Mouse (Mus musculus): Measurements from ENCODE around the gene Coq10b. TPM values are rescaled to one million over a fixed set of nuclear protein-coding genes. Genes with fewer than 3 reads are reported as not detected.
"Not testable (repeated sequence)": the region's sequence is repeated elsewhere in the genome, so short reads cannot be mapped to it uniquely, and the experiment has no call there.

The Coq10b gene
- polyA plus RNA-seq (2015; fragmentation: Nextera tagmentation; extraction: Ambion mirVana): 29.9 and 34.4 TPM in 2 replicates

DNA sequence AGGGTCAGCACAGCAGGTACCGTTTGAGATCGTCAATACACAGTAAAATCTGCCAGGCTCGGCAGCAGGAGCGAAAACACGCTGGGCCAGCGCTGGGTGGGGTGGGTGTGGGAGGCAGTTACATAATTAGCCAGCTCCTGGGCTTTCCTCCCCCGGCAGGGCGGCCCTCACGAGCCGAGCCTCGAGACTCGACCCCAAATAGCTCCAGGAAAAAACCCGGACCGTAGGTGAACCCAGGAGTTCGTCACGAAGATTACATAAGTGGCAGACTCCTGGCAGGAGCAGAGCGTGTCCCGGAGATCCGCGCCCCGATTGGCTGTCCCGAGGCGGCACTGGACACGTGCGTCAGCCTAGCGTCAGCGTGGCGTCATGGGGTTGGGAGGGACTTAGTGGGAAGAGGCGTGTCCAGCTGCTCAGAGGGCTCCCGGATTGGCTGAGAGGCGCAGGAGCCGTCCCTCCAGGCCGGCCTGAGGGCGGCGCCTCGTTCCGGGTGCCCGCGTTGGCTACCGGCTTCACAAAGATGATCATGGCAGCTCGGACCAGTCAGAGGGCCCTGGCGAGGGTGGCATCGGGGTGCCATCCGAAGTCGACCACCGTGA, at the start of gene Coq10b:
Gene Coq10b, plus strand, starts transcription at position 416 of the 599 bp plus-strand sequence.
- H3K4me1 ChIP-seq (ENCODE audit: control insufficient read depth, insufficient read depth, low read length): peaks cover 10% of the 10 kb centered on the region
- WGBS: under 1% methylated on average over 46 of the region's 46 CpGs
- H3K27ac ChIP-seq (ENCODE audit: low read length): peak within 1 kb of the TSS; percentile 88
- no peaks in the 10 kb centered on the region for H3K9me3 ChIP-seq (replicated peaks; ENCODE audit: control insufficient read depth, low read length, poor library complexity, severe bottlenecking)
- no peaks in the 10 kb centered on the region; the same call in 1 of the 2 replicates for H3K27me3 ChIP-seq (ENCODE audit: control insufficient read depth, insufficient read depth, low read depth, low read length)
- H3K4me2 ChIP-seq (ENCODE audit: low read length): peak within 1 kb of the TSS; percentile 88
- ATAC-seq: peak; percentile 100
- H3K9ac ChIP-seq (ENCODE audit: low read depth, low read length): peak within 1 kb of the TSS; percentile 81
- peak within 1 kb of the TSS; percentile 84 for H3K4me3 ChIP-seq (ENCODE audit: low read depth, low read length)
- H3K36me3 ChIP-seq (ENCODE audit: control insufficient read depth, insufficient read depth, low read length): no peaks in the 10 kb centered on the region

DNA sequence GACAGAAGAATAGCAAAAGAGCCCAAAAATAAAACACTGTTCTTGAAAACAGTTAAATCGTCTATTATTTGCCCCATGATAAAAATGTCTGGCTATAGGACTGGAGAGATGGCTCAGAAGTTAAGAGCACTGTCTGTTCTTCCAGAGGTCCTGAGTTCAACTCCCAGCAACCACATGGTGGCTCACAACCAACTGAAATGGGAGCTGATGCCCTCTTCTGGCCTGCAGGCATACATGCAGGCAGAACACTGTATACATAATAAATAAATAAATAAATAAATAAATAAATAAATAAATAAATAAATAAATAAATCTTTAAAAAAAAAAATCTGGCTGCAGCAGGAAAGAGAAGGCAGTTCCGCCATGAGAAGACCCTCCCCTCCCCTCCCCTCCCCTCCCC, 44.3 kb upstream of the Coq10b start:
- H3K27me3 ChIP-seq (ENCODE audit: control insufficient read depth, insufficient read depth, low read depth, low read length); H3K4me1 ChIP-seq (ENCODE audit: control insufficient read depth, insufficient read depth, low read length); H3K9ac ChIP-seq (ENCODE audit: low read depth, low read length); H3K27ac ChIP-seq (ENCODE audit: low read length); H3K9me3 ChIP-seq (replicated peaks; ENCODE audit: control insufficient read depth, low read length, poor library complexity, severe bottlenecking); H3K4me2 ChIP-seq (ENCODE audit: low read length); ATAC-seq; H3K4me3 ChIP-seq (ENCODE audit: low read depth, low read length): not testable (repeated sequence)
- WGBS: 91% methylated on average over 2 of the region's 2 CpGs
- H3K36me3 ChIP-seq (ENCODE audit: control insufficient read depth, insufficient read depth, low read length): peaks cover 24% of the 10 kb centered on the region

DNA sequence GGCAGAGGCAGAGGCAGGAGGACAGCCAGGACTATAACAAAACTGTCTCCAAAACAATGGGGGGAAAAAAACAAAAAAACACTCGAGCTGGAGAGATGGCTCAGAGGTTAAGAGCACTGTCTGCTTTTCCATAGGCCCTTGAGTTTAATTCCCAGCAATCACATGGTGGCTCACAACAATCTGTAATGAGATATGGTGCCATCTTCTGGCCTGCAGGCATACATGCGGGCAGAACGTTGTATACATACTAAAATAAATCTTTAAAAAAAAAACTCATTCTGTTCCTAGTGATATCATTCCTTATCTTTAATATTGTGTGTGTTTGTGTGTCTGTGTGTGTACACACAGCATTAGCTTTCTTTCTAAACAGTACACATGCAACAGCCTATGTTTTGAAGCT, 40.1 kb upstream of the Coq10b start:
- no peak overlapping the region for H3K4me3 ChIP-seq (ENCODE audit: low read depth, low read length)
- no peak overlapping the region for H3K4me2 ChIP-seq (ENCODE audit: low read length)
- H3K9ac ChIP-seq (ENCODE audit: low read depth, low read length): no peak overlapping the region
- peaks cover 17% of the 10 kb centered on the region for H3K36me3 ChIP-seq (ENCODE audit: control insufficient read depth, insufficient read depth, low read length)
- WGBS: 52% methylated on average over 3 of the region's 3 CpGs
- no peak overlapping the region for H3K27ac ChIP-seq (ENCODE audit: low read length)
- ATAC-seq: no peak
- no peaks in the 10 kb centered on the region for H3K4me1 ChIP-seq (ENCODE audit: control insufficient read depth, insufficient read depth, low read length)
- no peaks in the 10 kb centered on the region for H3K9me3 ChIP-seq (replicated peaks; ENCODE audit: control insufficient read depth, low read length, poor library complexity, severe bottlenecking)
- no peaks in the 10 kb centered on the region for H3K27me3 ChIP-seq (ENCODE audit: control insufficient read depth, insufficient read depth, low read depth, low read length)

DNA sequence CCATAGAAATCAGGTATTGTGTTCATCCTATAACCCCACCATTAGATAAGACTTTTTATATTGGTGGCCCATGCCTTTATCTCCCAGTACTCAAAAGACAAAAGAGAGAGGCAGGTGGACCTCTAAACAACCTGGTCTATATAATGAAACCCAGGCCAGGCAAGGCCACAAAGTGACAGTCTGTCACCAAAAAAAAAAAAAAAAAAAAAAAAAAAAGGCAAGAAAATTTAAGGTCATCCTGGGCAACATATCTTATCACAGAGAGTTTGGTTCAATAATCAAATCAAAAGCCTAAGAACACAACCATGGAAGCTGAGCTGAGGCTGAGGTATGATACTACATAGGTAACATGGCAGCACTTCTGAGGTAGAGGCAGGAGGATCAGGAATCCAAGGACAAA, 30.7 kb upstream of the Coq10b start:
- H3K27ac ChIP-seq (ENCODE audit: low read length): no peak overlapping the region
- no peak overlapping the region for H3K4me3 ChIP-seq (ENCODE audit: low read depth, low read length)
- peaks cover 14% of the 10 kb centered on the region for H3K4me1 ChIP-seq (ENCODE audit: control insufficient read depth, insufficient read depth, low read length)
- no peak for ATAC-seq
- no peak overlapping the region for H3K4me2 ChIP-seq (ENCODE audit: low read length)
- H3K9me3 ChIP-seq (replicated peaks; ENCODE audit: control insufficient read depth, low read length, poor library complexity, severe bottlenecking): no peaks in the 10 kb centered on the region
- H3K9ac ChIP-seq (ENCODE audit: low read depth, low read length): no peak overlapping the region
- H3K36me3 ChIP-seq (ENCODE audit: control insufficient read depth, insufficient read depth, low read length): peaks cover 6% of the 10 kb centered on the region; the same call in 1 of the 2 replicates
- no peaks in the 10 kb centered on the region for H3K27me3 ChIP-seq (ENCODE audit: control insufficient read depth, insufficient read depth, low read depth, low read length)

DNA sequence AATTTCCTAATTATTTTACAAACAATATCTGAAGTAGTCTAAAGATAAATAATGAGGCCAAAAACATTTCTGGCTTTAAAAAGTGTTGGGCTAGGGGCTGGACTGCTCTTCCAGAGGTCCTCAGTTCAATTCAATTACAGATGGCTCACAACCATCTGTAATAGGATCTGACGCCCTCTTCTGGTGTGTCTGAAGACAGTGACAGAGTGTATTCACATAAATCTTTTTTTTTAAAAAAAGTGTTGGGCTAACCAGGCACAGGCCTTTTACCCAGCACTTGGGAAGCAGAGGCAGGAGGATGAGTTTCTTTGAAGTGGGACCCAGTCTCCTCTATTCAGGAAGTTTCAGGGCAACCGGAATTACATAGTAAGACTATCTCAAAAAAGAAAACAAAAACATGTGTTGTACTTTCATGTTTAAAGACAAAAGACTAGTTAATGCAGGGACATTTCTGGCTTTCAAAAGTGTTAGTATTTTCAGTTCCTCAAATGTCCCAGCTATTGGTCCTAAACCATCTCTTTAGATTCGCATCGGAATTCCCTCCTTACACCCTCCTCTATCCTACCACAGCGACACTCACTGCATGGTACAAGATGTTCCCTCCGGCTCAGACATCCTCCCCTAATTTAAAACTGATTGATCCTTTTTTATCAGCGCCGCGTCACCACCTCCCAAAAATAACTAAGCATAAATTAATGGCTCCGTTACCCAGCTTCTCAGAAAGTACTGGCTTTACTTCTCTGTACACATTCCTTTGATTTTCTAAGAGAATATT, 26.7 kb upstream of the Coq10b start:
- Histone ChIP-seq H3K27me3 (ENCODE audit: control insufficient read depth, insufficient read depth, low read depth, low read length) (no peaks in the 10 kb centered on the region), H3K36me3 (ENCODE audit: control insufficient read depth, insufficient read depth, low read length) (no peaks in the 10 kb centered on the region), H3K4me1 (ENCODE audit: control insufficient read depth, insufficient read depth, low read length) (peaks cover 14% of the 10 kb centered on the region), H3K27ac (ENCODE audit: low read length) (peak overlapping the region; percentile 94; the same call in 1 of the 2 replicates), H3K9ac (ENCODE audit: low read depth, low read length) (peak overlapping the region; percentile 88), H3K4me3 (ENCODE audit: low read depth, low read length) (peak overlapping the region; percentile 78), H3K9me3 (replicated peaks; ENCODE audit: control insufficient read depth, low read length, poor library complexity, severe bottlenecking) (no peaks in the 10 kb centered on the region), H3K4me2 (ENCODE audit: low read length) (peak overlapping the region; percentile 68)
- no peak for ATAC-seq
- 14% methylated on average over 10 of the region's 10 CpGs for WGBS

DNA sequence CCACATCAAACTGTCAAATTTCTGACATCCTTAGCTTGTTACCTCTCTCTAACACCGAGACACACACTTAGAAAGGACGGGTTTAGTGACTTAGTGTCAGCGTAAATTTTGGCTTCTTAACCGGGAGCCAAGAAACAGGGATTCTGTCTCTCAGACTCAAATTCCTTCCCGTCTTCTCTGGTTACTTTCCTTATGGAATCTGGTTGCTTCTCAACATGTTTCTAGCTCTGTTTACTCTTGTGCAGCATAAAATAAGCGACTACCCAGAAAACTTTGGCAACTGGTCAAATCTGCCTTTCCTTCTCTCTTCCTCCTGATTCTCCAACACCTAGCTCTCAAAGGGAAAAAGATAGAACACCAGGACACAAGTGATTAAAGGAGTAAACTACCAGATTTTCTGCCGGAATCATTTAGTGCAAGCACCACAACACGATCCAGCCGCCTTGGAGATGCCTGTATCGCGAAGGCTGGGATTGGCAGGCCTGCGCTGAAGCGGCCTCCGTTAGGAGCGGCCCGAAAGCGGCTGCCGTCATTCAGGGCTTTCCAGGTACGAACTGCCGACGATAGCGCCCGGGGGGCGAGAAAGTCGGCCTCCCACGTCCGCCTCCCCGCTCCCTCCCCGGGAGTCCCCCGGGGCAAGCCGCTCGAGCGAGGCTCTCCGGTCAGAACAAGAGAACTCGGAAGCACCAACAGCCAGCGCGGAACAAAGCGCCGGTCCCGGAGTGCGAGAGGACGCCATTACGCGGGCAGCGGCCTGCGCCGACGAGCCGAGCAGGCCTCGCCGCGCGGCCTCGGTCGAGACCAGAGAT, 25.9 kb upstream of the Coq10b start:
- Histone ChIP-seq H3K4me3 (ENCODE audit: low read depth, low read length) (peak overlapping the region; percentile 78), H3K9me3 (replicated peaks; ENCODE audit: control insufficient read depth, low read length, poor library complexity, severe bottlenecking) (no peaks in the 10 kb centered on the region), H3K27ac (ENCODE audit: low read length) (peak overlapping the region; percentile 94), H3K9ac (ENCODE audit: low read depth, low read length) (peak overlapping the region; percentile 88), H3K36me3 (ENCODE audit: control insufficient read depth, insufficient read depth, low read length) (no peaks in the 10 kb centered on the region), H3K27me3 (ENCODE audit: control insufficient read depth, insufficient read depth, low read depth, low read length) (no peaks in the 10 kb centered on the region), H3K4me2 (ENCODE audit: low read length) (peak overlapping the region; percentile 68), H3K4me1 (ENCODE audit: control insufficient read depth, insufficient read depth, low read length) (peaks cover 14% of the 10 kb centered on the region)
- peak; percentile 76 for ATAC-seq
- under 1% methylated on average over 51 of the region's 55 CpGs for WGBS

DNA sequence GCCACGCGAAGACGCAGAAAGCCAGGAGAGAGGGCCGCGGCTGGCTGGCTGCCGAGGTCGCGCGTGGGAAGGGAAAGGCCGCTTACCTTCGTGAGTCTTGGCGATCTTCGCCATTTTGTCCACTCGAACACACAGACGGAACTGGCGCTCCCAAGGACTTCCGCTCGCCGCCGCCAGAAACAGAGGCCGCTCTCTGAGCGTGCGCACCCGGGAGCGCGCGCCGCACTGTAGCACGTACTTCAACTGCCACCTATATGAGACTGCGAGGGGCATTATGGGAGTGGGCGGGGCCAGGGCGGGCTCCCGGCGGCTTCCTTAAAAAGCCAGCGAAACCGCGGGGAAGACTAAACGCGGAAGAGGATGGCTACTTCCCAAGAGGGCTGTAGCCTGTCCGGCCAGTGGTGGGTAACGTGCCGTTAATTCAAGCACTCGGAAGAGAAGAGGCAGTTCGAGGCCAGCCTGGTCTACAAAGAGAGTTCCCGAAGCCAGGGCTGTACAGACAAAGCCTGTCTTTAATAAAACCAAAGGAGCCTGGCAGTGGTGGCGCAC, 25.2 kb upstream of the Coq10b start, which contains the start of gene Sf3b1:
Gene Sf3b1, minus strand, starts transcription at position 229 of the 549 bp plus-strand sequence.
- H3K4me3 ChIP-seq (ENCODE audit: low read depth, low read length): peak within 1 kb of the TSS; percentile 78
- no peaks in the 10 kb centered on the region for H3K9me3 ChIP-seq (replicated peaks; ENCODE audit: control insufficient read depth, low read length, poor library complexity, severe bottlenecking)
- peaks cover 14% of the 10 kb centered on the region for H3K4me1 ChIP-seq (ENCODE audit: control insufficient read depth, insufficient read depth, low read length)
- peak within 1 kb of the TSS; percentile 88 for H3K9ac ChIP-seq (ENCODE audit: low read depth, low read length)
- H3K36me3 ChIP-seq (ENCODE audit: control insufficient read depth, insufficient read depth, low read length): no peaks in the 10 kb centered on the region
- peak; percentile 99 for ATAC-seq
- H3K4me2 ChIP-seq (ENCODE audit: low read length): peak within 1 kb of the TSS; percentile 68
- no peaks in the 10 kb centered on the region for H3K27me3 ChIP-seq (ENCODE audit: control insufficient read depth, insufficient read depth, low read depth, low read length)
- WGBS: 1% methylated on average over 45 of the region's 46 CpGs
- H3K27ac ChIP-seq (ENCODE audit: low read length): peak within 1 kb of the TSS; percentile 94

DNA sequence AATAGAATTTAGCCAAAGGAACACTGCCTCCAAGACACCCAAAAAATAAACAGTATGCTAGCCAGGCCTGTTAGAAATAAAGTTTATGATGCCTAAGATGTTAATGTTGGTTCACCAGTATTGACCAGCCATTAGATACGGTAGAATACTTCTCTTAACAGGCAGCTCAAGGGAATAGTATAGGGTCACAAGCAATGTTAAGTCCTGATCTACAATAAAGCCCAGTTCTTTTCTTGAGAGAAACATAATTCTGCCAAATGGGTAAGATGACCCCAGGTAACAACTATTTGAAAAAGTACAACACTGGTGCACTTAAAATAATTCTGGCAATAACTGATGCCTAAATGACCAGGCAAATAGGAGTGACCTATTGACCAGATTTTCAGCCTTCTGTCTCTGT, 24.6 kb upstream of the Coq10b start:
- H3K4me2 ChIP-seq (ENCODE audit: low read length): no peak overlapping the region; the same call in 1 of the 2 replicates
- no peak for ATAC-seq

More for the DNA sequence above, 24.6 kb upstream of the Coq10b start:
- H3K27me3 ChIP-seq (ENCODE audit: control insufficient read depth, insufficient read depth, low read depth, low read length): no peaks in the 10 kb centered on the region
- H3K4me3 ChIP-seq (ENCODE audit: low read depth, low read length): peak overlapping the region; percentile 78; the same call in 1 of the 2 replicates
- H3K27ac ChIP-seq (ENCODE audit: low read length): peak overlapping the region; percentile 94
- no peaks in the 10 kb centered on the region for H3K9me3 ChIP-seq (replicated peaks; ENCODE audit: control insufficient read depth, low read length, poor library complexity, severe bottlenecking)
- WGBS: 83% methylated on average over 1 of the region's 1 CpGs
- H3K36me3 ChIP-seq (ENCODE audit: control insufficient read depth, insufficient read depth, low read length): no peaks in the 10 kb centered on the region
- H3K9ac ChIP-seq (ENCODE audit: low read depth, low read length): no peak overlapping the region; the same call in 1 of the 2 replicates
- peaks cover 14% of the 10 kb centered on the region for H3K4me1 ChIP-seq (ENCODE audit: control insufficient read depth, insufficient read depth, low read length)
